Mouse (Mus musculus) liver, embryonic 12.5 days (tissue): ENCODE results near the gene Gm43191. TPM values are rescaled to one million over a fixed set of nuclear protein-coding genes. Genes with fewer than 3 reads are reported as not detected.
A peak's percentile ranks its signal among the peaks of the same experiment; 100 is the strongest.
"Not testable (repeated sequence)": the region's sequence is repeated elsewhere in the genome, so short reads cannot be mapped to it uniquely, and the experiment has no call there.

ENCODE experiments used
- ATAC-seq: fragments of 200-750 bp; cut with Nextera tagmentation; 2 replicates; pipeline ENCODE4 v1.8.0; 2017; ENCODE audit warnings: moderate number of reproducible peaks, mild to moderate bottlenecking, moderate library complexity
- H3K27ac ChIP-seq: fragments of 300-500 bp; sonication (generic); 2 replicates; pipeline ENCODE4 v1.5.1; 2016; ENCODE audit warnings: mild to moderate bottlenecking
- H3K27me3 ChIP-seq: fragments of 300-500 bp; sonication (generic); replicated peaks from 2 replicates; pipeline ENCODE4 v1.6.1; 2016; ENCODE audit warnings: mild to moderate bottlenecking, moderate library complexity
- H3K36me3 ChIP-seq: fragments of 300-500 bp; sonication (generic); 2 replicates; pipeline ENCODE4 v1.6.1; 2016; ENCODE audit warnings: mild to moderate bottlenecking, moderate library complexity
- H3K4me1 ChIP-seq: fragments of 300-500 bp; sonication (generic); 2 replicates; pipeline ENCODE4 v1.6.1; 2016
- H3K4me2 ChIP-seq: fragments of 300-500 bp; sonication (generic); 2 replicates; pipeline ENCODE4 v1.6.1; 2016; ENCODE audit warnings: mild to moderate bottlenecking, moderate library complexity
- H3K4me3 ChIP-seq: fragments of 300-500 bp; sonication (generic); 2 replicates; pipeline ENCODE4 v1.5.1; 2016; ENCODE audit warnings: mild to moderate bottlenecking, moderate library complexity
- H3K9ac ChIP-seq: fragments of 300-500 bp; sonication (generic); 2 replicates; pipeline ENCODE4 v1.6.1; 2016; ENCODE audit warnings: mild to moderate bottlenecking, moderate library complexity
- H3K9me3 ChIP-seq: fragments of 300-500 bp; sonication (generic); replicated peaks from 2 replicates; pipeline ENCODE4 v1.6.1; 2016; ENCODE audit warnings: mild to moderate bottlenecking, moderate library complexity
- WGBS: fragments of 180-500 bp; shearing (Covaris S2); methylation state at CpG from one replicate; pipeline ENCODE4 v1.1.7; 2016; ENCODE audit not compliant: insufficient replicate concordance; 5-methylcytosine and 5-hydroxymethylcytosine counted together
- polyA plus RNA-seq: library from polyadenylated mRNA; unstranded; fragments of >200 nt; fragmentation: Nextera tagmentation; extraction: Ambion mirVana; gene quantifications from 2 replicates; pipeline ENCODE4 v1.2.1, GENCODE M21; 2016

Gm43191 gene
- polyA plus RNA-seq, 1 experiment from 2014 or later, result not detected

GRCm38 (mm10) chr3:116703835-116704234 lies 22.8 kb upstream of the Gm43191 start:
- Histone ChIP-seq H3K27ac (no peak overlapping the region), H3K9me3 (no peaks in the 10 kb centered on the region), H3K27me3 (no peaks in the 10 kb centered on the region), H3K4me2 (no peak overlapping the region), H3K9ac (no peak overlapping the region), H3K4me1 (peaks cover 35% of the 10 kb centered on the region), H3K36me3 (peaks cover 20% of the 10 kb centered on the region), H3K4me3 (no peak overlapping the region)
- WGBS, result 83% methylated on average over 5 of the region's 5 CpGs
- no peak for ATAC-seq

- 62% methylated on average over 1 of the region's 1 CpGs for WGBS
- Histone ChIP-seq H3K27ac (no peak overlapping the region), H3K4me3 (no peak overlapping the region), H3K9me3 (no peaks in the 10 kb centered on the region), H3K36me3 (peaks cover 20% of the 10 kb centered on the region), H3K4me2 (no peak overlapping the region), H3K4me1 (peaks cover 36% of the 10 kb centered on the region), H3K27me3 (no peaks in the 10 kb centered on the region), H3K9ac (no peak overlapping the region)
- no peak for ATAC-seq
Observed at GRCm38 (mm10) chr3:116702647-116703272, 21.7 kb upstream of the Gm43191 start.

GRCm38 (mm10) chr3:116701601-116702000 lies 20.5 kb upstream of the Gm43191 start:
- no peak overlapping the region for H3K27ac ChIP-seq
- H3K36me3 ChIP-seq, result peaks cover 14% of the 10 kb centered on the region
- peaks cover 43% of the 10 kb centered on the region for H3K4me1 ChIP-seq
- no peak for ATAC-seq
- H3K4me3 ChIP-seq, result no peak overlapping the region
- WGBS, result 89% methylated on average over 4 of the region's 4 CpGs
- H3K27me3 ChIP-seq, result no peaks in the 10 kb centered on the region
- no peak overlapping the region for H3K4me2 ChIP-seq
- H3K9ac ChIP-seq, result no peak overlapping the region
- no peaks in the 10 kb centered on the region for H3K9me3 ChIP-seq

GRCm38 (mm10) chr3:116698786-116699185 lies 17.7 kb upstream of the Gm43191 start:
- ATAC-seq, result no peak
- Histone ChIP-seq H3K4me1 (peaks cover 40% of the 10 kb centered on the region), H3K36me3 (peaks cover 6% of the 10 kb centered on the region), H3K27me3 (no peaks in the 10 kb centered on the region), H3K9ac (no peak overlapping the region), H3K4me3 (no peak overlapping the region), H3K4me2 (no peak overlapping the region), H3K27ac (no peak overlapping the region), H3K9me3 (no peaks in the 10 kb centered on the region)
- 81% methylated on average over 2 of the region's 2 CpGs for WGBS

GRCm38 (mm10) chr3:116695666-116695985 lies 14.6 kb upstream of the Gm43191 start:
- no peak overlapping the region for H3K4me3 ChIP-seq
- peak overlapping the region; percentile 42; the same call in 1 of the 2 replicates for H3K9ac ChIP-seq
- H3K4me1 ChIP-seq, result peaks cover 42% of the 10 kb centered on the region
- no peaks in the 10 kb centered on the region for H3K9me3 ChIP-seq
- 64% methylated on average over 2 of the region's 2 CpGs for WGBS
- ATAC-seq, result no peak
- H3K36me3 ChIP-seq, result peaks cover 25% of the 10 kb centered on the region
- H3K27ac ChIP-seq, result peak overlapping the region; percentile 93
- H3K4me2 ChIP-seq, result peak overlapping the region; percentile 59
- no peaks in the 10 kb centered on the region for H3K27me3 ChIP-seq

GRCm38 (mm10) chr3:116694955-116695665 lies 14.1 kb upstream of the Gm43191 start:
- peaks cover 42% of the 10 kb centered on the region for H3K4me1 ChIP-seq
- H3K9me3 ChIP-seq, result no peaks in the 10 kb centered on the region
- 42% methylated on average over 8 of the region's 8 CpGs for WGBS
- H3K9ac ChIP-seq, result peak overlapping the region; percentile 59
- H3K4me2 ChIP-seq, result peak overlapping the region; percentile 59
- peak overlapping the region; percentile 93 for H3K27ac ChIP-seq
- peaks cover 30% of the 10 kb centered on the region for H3K36me3 ChIP-seq
- H3K27me3 ChIP-seq, result no peaks in the 10 kb centered on the region
- H3K4me3 ChIP-seq, result peak overlapping the region; percentile 26
- peak; percentile 78 for ATAC-seq

GRCm38 (mm10) chr3:116694312-116694711 lies 13.3 kb upstream of the Gm43191 start:
- Histone ChIP-seq H3K27ac (peak overlapping the region; percentile 93), H3K36me3 (peaks cover 30% of the 10 kb centered on the region), H3K4me1 (peaks cover 42% of the 10 kb centered on the region), H3K4me2 (peak overlapping the region; percentile 59), H3K27me3 (no peaks in the 10 kb centered on the region), H3K9me3 (no peaks in the 10 kb centered on the region), H3K9ac (peak overlapping the region; percentile 59), H3K4me3 (peak overlapping the region; percentile 26)
- ATAC-seq, result peak; percentile 91
- WGBS, result 14% methylated on average over 3 of the region's 3 CpGs

- ATAC-seq, H3K4me2 ChIP-seq, H3K27ac ChIP-seq, H3K27me3 ChIP-seq, H3K9me3 ChIP-seq, H3K4me3 ChIP-seq, H3K9ac ChIP-seq: not testable (repeated sequence)
- H3K4me1 ChIP-seq, result peaks cover 34% of the 10 kb centered on the region
- 82% methylated on average over 9 of the region's 9 CpGs for WGBS
- peaks cover 17% of the 10 kb centered on the region for H3K36me3 ChIP-seq
Observed at GRCm38 (mm10) chr3:116664281-116664680, 16.8 kb downstream of the Gm43191 start.

GRCm38 (mm10) chr3:116662463-116662863 lies 18.6 kb downstream of the Gm43191 start, which contains the start of gene Mfsd14a:
Gene Mfsd14a (minus strand): TSS chr3:116662677.
- Histone ChIP-seq H3K9ac (peak within 1 kb of the TSS; percentile 98), H3K27me3 (no peaks in the 10 kb centered on the region), H3K36me3 (peaks cover 5% of the 10 kb centered on the region), H3K4me3 (peak within 1 kb of the TSS; percentile 99), H3K4me2 (peak within 1 kb of the TSS; percentile 84), H3K27ac (peak within 1 kb of the TSS; percentile 94), H3K4me1 (peaks cover 49% of the 10 kb centered on the region), H3K9me3 (no peaks in the 10 kb centered on the region)
- WGBS, result 1% methylated on average over 39 of the region's 39 CpGs
- ATAC-seq, result peak; percentile 97

GRCm38 (mm10) chr3:116661870-116662414 lies 19.1 kb downstream of the Gm43191 start:
- H3K4me3 ChIP-seq, result peak overlapping the region; percentile 99

GRCm38 (mm10) chr3:116661288-116661869 lies 19.7 kb downstream of the Gm43191 start:
- 6% methylated on average over 16 of the region's 16 CpGs for WGBS
- peak overlapping the region; percentile 84 for H3K4me2 ChIP-seq
- no peaks in the 10 kb centered on the region for H3K36me3 ChIP-seq
- H3K9me3 ChIP-seq, result no peaks in the 10 kb centered on the region
- no peaks in the 10 kb centered on the region for H3K27me3 ChIP-seq
- peak overlapping the region; percentile 99 for H3K4me3 ChIP-seq
- peaks cover 59% of the 10 kb centered on the region for H3K4me1 ChIP-seq
- peak overlapping the region; percentile 94 for H3K27ac ChIP-seq
- peak overlapping the region; percentile 98 for H3K9ac ChIP-seq
- no peak for ATAC-seq

More at GRCm38 (mm10) chr3:116661870-116662414, 19.1 kb downstream of the Gm43191 start:
- no peaks in the 10 kb centered on the region for H3K27me3 ChIP-seq
- WGBS, result under 1% methylated on average over 67 of the region's 68 CpGs
- H3K36me3 ChIP-seq, result no peaks in the 10 kb centered on the region
- H3K9me3 ChIP-seq, result no peaks in the 10 kb centered on the region
- H3K4me1 ChIP-seq, result peaks cover 55% of the 10 kb centered on the region
- peak; percentile 81 for ATAC-seq
- H3K27ac ChIP-seq, result peak overlapping the region; percentile 94
- peak overlapping the region; percentile 98 for H3K9ac ChIP-seq
- H3K4me2 ChIP-seq, result peak overlapping the region; percentile 84
